Mouse (Mus musculus) heart, adult 2 months (tissue): Measurements from ENCODE around the gene Reep6. TPM values are rescaled to one million over a fixed set of nuclear protein-coding genes. Genes with fewer than 3 reads are reported as not detected.
A peak's percentile ranks its signal among the peaks of the same experiment; 100 is the strongest.

Source experiments
- DNase-seq, 2 experiments: peaks; one replicate each; pipeline ENCODE4 v3.0.0; 2021
- H3K27ac ChIP-seq: fragments of 200-600 bp; 2 replicates; pipeline ENCODE4 v1.8.1; 2022
- H3K27me3 ChIP-seq: fragments of 200-500 bp; 2 replicates; pipeline ENCODE4 v1.6.1; 2012; ENCODE audit warnings: mild to moderate bottlenecking, low read length, inconsistent platforms, mixed read lengths; ENCODE audit not compliant: control insufficient read depth, insufficient read depth
- H3K36me3 ChIP-seq: fragments of 200-500 bp; 2 replicates; pipeline ENCODE4 v1.6.1; 2012; ENCODE audit warnings: low read length, inconsistent platforms; ENCODE audit not compliant: control insufficient read depth, insufficient read depth
- H3K4me1 ChIP-seq: fragments of 200-500 bp; 2 replicates; pipeline ENCODE4 v1.6.1; 2011; ENCODE audit warnings: low read length; ENCODE audit not compliant: control insufficient read depth, insufficient read depth
- H3K4me3 ChIP-seq: fragments of 200-600 bp; 2 replicates; pipeline ENCODE4 v1.8.1; 2022
- H3K79me2 ChIP-seq: fragments of 200-500 bp; replicated peaks from 2 replicates; pipeline ENCODE4 v1.6.1; 2012; ENCODE audit warnings: mild to moderate bottlenecking, inconsistent platforms, low read length, moderate library complexity, mixed read lengths; ENCODE audit not compliant: control insufficient read depth, insufficient read depth
- H3K9ac ChIP-seq: fragments of 200-500 bp; 2 replicates; pipeline ENCODE4 v1.6.1; 2012; ENCODE audit warnings: low read depth, mild to moderate bottlenecking, control low read depth, inconsistent platforms, low read length, mixed read lengths
- CTCF ChIP-seq: fragments of 200-600 bp; IDR thresholded peaks from 2 replicates; pipeline ENCODE4 v1.8.1; 2022; ENCODE audit warnings: antibody characterized with exemption, mild to moderate bottlenecking, moderate library complexity
- EP300 ChIP-seq: fragments of 200-500 bp; IDR thresholded peaks from 2 replicates; pipeline ENCODE4 v1.6.1; 2011; ENCODE audit warnings: low read depth, low read length, control low read depth; ENCODE audit not compliant: insufficient read depth
- POLR2A ChIP-seq: fragments of 200-500 bp; IDR thresholded peaks from 2 replicates; pipeline ENCODE4 v1.6.1; 2011; ENCODE audit warnings: mild to moderate bottlenecking, low read depth, low read length, control low read depth; ENCODE audit not compliant: insufficient read depth
- WGBS: fragments of 180-500 bp; shearing (Covaris S2); methylation state at CpG from one replicate; pipeline ENCODE4 v1.1.7; 2018; 5-methylcytosine and 5-hydroxymethylcytosine counted together
- intact Hi-C: fragments of 180-260 bp; cut with DNase I; formaldehyde crosslinking; loops from one replicate; pipeline ENCODE4 v1.15.1; 2025
- polyA plus RNA-seq: library from polyadenylated mRNA; depleted of rRNA; stranded (reverse); fragments of >200 nt; gene quantifications from 2 replicates; pipeline ENCODE4 v1.2.3, GENCODE M21; 2012
- total RNA-seq, 2 experiments: library from RNA; stranded (reverse); gene quantifications; 2 replicates each; pipeline ENCODE4 v1.2.3; 2021

Gene Reep6
- total and polyA plus RNA-seq, 3 experiments: 2.8 to 4.1 (median 3.6) TPM

GRCm38 (mm10) chr10:80330084-80330483 is 331 bp downstream of the Reep6 start:
- no peak for TF ChIP-seq EP300
- 0 out of 2 replicates have a peak, but pooled peaks have one; percentile 5 for TF ChIP-seq CTCF
- Histone ChIP-seq H3K79me2 (no peaks in the 10 kb centered on the region), H3K4me1 (no peaks in the 10 kb centered on the region), H3K4me3 (peak overlapping the region; percentile 54), H3K27ac (no peak overlapping the region), H3K36me3 (no peaks in the 10 kb centered on the region), H3K27me3 (no peaks in the 10 kb centered on the region), H3K9ac (peak overlapping the region; percentile 28)
- intact Hi-C loops: no loop called here
- DNase-seq: no peak
- 2% methylated on average over 39 of the region's 41 CpGs for WGBS

GRCm38 (mm10) chr10:80330888-80331287 is 1.1 kb downstream of the Reep6 start:
- no peak for TF ChIP-seq EP300
- TF ChIP-seq POLR2A: no peak
- no peak for DNase-seq
- Histone ChIP-seq H3K27ac (no peak overlapping the region), H3K27me3 (no peaks in the 10 kb centered on the region), H3K36me3 (no peaks in the 10 kb centered on the region), H3K4me3 (no peak overlapping the region), H3K79me2 (no peaks in the 10 kb centered on the region), H3K9ac (no peak overlapping the region), H3K4me1 (no peaks in the 10 kb centered on the region)
- intact Hi-C loops: no loop called here
- WGBS: 49% methylated on average over 2 of the region's 2 CpGs

DNA sequence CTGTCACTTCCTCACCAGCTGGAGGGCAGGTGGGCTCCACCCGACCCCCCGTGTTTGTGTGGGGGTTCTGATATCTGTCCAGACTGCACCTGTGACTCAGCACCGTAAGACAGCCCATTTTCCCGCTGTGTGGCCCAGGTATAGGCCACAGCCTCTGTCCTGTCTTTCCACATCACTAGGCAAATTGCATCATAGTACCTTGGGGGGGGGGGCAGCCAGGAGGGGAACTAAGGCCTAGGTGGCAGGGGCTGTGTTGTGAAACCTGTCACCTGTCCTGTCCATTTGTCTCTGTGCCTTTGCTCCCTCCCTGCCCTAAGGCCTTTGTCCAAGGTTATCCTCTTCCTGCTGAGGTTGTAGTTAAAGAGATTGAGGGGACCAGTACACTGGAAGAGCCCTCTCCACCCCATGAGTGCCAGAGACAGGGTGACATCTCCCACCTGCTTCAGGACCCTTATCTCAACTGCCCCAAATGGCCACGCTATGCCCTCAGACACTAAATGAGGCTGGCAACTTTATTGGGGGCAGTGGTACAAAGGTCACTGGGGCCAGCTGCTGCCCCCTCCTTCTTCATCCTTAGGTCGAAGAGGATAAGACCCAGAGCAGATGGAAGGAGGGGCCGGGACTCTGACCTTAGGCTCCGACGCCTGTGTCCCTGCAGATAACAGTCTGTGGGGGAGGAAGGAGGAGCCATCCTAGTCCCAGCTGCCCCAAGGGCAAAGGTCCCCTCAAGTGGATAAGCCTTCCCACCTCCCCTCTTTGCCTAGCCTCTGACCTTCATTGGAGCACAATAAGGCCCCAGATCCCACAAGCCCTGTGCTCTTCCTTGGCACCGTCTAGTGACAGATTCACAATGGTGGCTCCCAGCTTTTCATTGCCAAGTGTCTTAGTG is 2.1 kb downstream of the Reep6 start:
- no peaks in the 10 kb centered on the region for H3K36me3 ChIP-seq
- no peaks in the 10 kb centered on the region for H3K4me1 ChIP-seq
- no peaks in the 10 kb centered on the region for H3K27me3 ChIP-seq
- H3K79me2 ChIP-seq: no peaks in the 10 kb centered on the region
- H3K27ac ChIP-seq: no peak overlapping the region
- H3K9ac ChIP-seq: no peak overlapping the region
- DNase-seq: no peak
- no peak overlapping the region for H3K4me3 ChIP-seq
- intact Hi-C loops: no loop called here
- TF ChIP-seq POLR2A (no peak), EP300 (no peak), CTCF (no peak)
- 64% methylated on average over 10 of the region's 10 CpGs for WGBS

- 89% methylated on average over 5 of the region's 5 CpGs for WGBS
- Histone ChIP-seq H3K79me2 (no peaks in the 10 kb centered on the region), H3K27me3 (no peaks in the 10 kb centered on the region), H3K27ac (no peak overlapping the region), H3K4me3 (no peak overlapping the region), H3K9ac (no peak overlapping the region), H3K36me3 (no peaks in the 10 kb centered on the region), H3K4me1 (no peaks in the 10 kb centered on the region)
- intact Hi-C loops: no loop called here
- DNase-seq: no peak
- TF ChIP-seq EP300 (no peak), CTCF (no peak), POLR2A (no peak)
These were observed 2.8 kb downstream of the Reep6 start for GRCm38 (mm10) chr10:80332525-80332989.

DNA sequence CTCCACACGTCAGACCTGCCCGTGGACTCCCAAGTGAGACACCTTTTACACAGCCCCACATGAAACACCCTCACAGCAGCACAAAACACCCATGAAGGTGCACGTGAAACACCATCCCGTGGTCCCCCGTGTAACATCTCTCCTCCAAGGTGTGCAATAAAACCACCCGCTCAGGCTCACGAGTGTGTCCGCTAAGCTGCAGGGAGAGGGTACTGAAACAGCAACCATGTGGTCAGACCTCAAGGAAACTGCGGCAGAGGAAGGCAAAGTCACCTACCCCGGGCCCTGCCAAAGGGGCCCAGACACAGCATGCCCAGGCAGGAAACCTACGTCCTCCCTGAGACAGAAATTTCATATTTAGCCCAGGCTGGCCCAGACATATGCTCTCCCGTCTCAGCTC is 6.5 kb downstream of the Reep6 start:
- no peaks in the 10 kb centered on the region for H3K27me3 ChIP-seq
- TF ChIP-seq EP300 (no peak), CTCF (no peak)
- no peak overlapping the region for H3K9ac ChIP-seq
- 85% methylated on average over 12 of the region's 12 CpGs for WGBS
- H3K27ac ChIP-seq: no peak overlapping the region
- H3K4me3 ChIP-seq: no peak overlapping the region
- no peaks in the 10 kb centered on the region for H3K36me3 ChIP-seq
- DNase-seq: no peak
- H3K79me2 ChIP-seq: no peaks in the 10 kb centered on the region
- peaks cover 6% of the 10 kb centered on the region; the same call in 1 of the 2 replicates for H3K4me1 ChIP-seq
- intact Hi-C loops: no loop called here

GRCm38 (mm10) chr10:80339941-80340750 is 10.4 kb downstream of the Reep6 start:
- intact Hi-C loops: no loop called here
- Histone ChIP-seq H3K27ac (no peak overlapping the region; the same call in 1 of the 2 replicates), H3K79me2 (no peaks in the 10 kb centered on the region), H3K27me3 (peaks cover 6% of the 10 kb centered on the region; the same call in 1 of the 2 replicates), H3K9ac (no peak overlapping the region), H3K4me3 (peak overlapping the region; percentile 8; the same call in 1 of the 2 replicates), H3K4me1 (peaks cover 15% of the 10 kb centered on the region), H3K36me3 (peaks cover 3% of the 10 kb centered on the region; the same call in 1 of the 2 replicates)
- peak; percentile 84 to 90 for DNase-seq
- TF ChIP-seq CTCF: peak; percentile 98
- 0 out of 2 replicates have a peak, but pooled peaks have one; percentile 30 for TF ChIP-seq POLR2A
- TF ChIP-seq EP300: peak; percentile 54; the same call in 1 of the 2 replicates
- 20% methylated on average over 19 of the region's 19 CpGs for WGBS
